Mouse (Mus musculus) lung, postnatal 14 days (tissue): ENCODE data around the gene Slc30a7.
"Not testable (repeated sequence)": the region's sequence is repeated elsewhere in the genome, so short reads cannot be mapped to it uniquely, and the experiment has no call there.

Experiments used
- DNase-seq: peaks from one replicate; pipeline ENCODE4 v3.0.0; 2021

Gene Slc30a7

DNA sequence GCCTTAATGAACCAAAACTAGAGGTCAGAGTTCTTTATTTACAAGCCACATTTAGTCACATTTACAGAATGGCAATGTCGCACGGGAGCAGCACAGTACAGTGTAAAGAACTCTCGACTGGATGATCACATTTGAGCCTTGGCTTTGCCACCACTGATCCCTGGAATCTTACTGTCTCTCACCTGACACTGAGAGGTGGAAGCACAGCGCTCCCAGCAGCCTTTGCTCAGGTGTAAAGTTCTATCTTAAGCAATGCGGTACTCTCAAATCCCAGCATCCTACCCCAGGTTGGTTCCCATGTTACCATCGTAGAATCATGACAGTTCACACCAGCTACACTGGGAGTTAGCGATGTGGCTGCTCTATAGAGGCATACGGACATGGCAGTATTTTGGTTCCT is 65.7 kb downstream of the Slc30a7 start:
- no peak for DNase-seq

DNA sequence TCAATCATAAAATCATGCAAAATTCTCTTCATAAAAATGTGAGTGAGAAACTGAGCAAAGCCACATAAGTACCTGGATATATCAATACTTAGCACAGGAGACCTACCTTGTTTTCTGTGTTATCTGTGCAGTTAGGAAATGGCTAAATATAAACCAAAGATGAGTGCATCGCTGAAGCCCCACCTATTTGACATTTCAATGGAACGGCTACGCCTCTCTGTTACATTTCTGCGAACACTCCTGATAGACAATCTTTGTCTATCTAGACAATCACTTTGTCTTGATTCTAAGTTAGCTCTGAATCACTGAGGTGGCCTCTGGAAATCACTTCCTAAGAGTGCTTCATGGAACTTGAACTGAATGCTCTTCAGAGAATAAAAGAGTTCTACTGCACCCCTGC is 66.7 kb downstream of the Slc30a7 start:
- DNase-seq, result no peak

DNA sequence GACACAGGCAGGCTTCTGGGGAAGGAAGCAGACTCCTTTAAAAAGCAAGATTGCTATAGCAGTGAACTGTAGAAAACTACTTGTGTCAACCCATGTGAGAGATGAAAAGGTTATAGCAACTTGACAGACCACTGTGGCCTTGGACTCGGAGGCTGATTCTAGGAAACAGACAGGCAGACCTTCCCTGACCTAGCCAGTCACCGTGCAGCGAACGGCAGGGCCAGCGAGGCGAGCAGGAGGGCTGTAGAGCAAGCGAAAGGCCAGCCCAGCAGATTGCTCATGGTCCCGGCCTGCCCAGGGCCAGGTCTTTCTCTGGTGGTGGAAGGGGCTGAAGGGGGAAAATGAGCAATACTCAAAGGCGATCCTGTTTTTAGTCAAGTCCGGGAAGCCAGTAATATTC is 69.4 kb downstream of the Slc30a7 start:
- no peak for DNase-seq

DNA sequence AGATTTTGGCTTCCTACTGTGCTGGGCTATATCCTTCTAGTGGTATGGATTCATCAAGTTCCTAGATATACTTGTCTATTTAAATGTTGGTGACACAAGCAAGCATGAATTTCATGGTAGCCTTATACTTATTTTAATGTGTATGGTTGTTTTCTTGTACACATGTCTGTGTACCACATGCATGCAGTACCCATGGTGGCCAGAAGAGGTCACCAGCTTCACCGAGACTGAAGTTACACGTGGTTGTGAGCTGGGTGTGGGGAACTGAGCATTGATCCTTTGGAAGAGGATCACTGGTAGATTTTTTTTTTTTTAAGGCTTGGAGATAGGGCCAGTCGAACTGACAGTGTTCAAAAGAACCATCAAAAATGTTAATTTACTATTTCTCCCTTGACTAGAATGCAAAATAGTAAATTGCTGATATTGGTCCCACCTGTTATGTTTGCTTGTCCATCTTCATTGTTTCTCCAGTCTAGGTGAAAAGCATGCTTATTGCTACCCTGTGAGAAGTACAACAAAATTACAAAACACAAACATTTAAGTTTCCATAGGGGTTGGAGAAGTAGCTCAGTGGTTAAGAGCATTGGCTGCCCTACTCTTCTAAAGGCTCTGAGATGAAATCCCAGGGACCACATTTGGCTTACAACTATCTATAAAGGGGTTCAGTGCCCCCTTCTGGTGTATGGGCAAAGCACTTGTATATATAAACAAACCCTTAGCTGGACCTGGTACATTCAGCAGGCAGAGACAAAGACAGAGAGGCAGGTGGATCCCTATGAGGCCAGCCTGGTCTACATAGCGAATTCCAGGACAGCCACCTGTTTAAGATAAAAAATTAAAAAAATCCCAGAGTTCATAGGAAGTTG is 70.2 kb downstream of the Slc30a7 start:
- peak; percentile 67 for DNase-seq

DNA sequence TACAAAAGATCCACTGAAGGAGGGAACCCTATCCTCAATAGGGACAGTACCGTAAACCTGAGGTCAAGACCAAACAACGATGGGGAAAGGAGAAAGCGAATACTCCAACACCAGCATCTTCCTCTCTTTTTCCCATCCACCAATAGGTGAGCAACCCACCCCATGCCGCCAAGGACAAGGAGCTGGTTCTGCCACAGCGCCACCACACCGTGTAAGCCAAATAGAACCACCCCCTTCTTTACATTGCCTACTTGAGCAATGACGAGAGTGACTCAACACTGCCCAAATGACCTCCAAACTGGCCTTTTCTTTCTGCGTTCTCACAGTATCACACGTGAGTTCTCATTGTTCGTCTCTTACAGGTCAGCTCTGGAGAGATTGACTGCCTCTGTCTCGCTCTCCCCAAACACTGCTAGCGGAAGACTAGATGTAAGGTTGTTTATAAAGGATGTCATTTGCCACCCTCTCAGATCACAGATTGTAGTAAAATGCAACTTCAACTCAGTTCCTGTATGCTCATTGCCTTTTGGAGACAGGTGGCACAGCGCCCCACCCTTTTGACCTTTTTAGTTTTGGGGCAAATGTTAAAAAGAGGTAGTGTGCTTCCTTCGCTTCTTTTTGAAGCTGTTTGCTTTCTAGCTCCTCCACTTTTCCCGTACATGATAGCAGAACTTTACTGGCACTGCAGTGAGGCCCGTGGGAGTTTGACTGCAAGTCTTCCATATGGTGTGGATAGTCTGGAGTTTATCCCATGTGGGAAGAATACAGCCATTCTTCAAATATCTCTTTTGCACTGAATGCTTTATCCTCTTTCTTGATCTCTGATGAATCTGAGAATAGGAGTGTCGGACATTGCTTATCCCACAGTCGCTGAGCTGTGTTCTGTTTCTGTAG is 73.7 kb downstream of the Slc30a7 start:
- DNase-seq, result no peak

DNA sequence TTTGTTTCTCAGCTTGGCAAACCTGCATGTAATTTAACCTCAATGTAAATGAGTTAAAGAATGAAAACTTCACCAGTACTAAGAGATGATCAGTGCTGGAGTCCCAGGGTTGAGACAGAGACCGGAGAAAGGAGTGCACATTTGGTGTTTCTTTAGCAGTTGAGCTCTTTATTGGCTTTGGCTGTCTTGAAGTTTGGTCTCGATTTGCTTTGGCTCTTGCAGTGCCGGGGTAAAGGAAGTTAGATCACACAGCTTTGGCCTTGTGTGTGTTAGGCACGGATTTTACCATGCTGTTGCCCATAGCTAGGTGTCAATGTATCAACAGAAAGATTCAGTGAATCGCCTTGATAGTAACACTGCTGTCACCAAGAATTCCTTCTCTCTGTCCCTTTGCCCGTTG is 75.5 kb downstream of the Slc30a7 start:
- DNase-seq, result no peak

DNA sequence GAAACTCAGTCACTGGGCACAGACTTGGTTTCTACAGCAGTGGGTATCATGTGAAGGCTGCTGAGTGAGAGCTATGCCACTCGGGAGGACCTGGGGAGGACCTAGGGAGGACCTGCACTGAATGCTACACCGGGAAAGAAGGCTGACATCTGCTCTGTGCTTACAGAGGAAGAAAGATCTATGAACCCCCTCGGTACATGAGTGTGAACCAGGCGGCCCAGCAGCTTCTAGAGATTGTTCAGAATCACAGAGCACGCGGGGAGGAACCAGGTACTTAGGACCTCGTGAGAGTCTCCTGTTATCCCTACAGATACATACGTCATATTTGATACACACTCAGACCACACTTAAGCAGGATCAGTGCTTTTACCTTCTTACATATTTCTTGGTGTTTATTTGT is 80.7 kb downstream of the Slc30a7 start:
- DNase-seq, result no peak

DNA sequence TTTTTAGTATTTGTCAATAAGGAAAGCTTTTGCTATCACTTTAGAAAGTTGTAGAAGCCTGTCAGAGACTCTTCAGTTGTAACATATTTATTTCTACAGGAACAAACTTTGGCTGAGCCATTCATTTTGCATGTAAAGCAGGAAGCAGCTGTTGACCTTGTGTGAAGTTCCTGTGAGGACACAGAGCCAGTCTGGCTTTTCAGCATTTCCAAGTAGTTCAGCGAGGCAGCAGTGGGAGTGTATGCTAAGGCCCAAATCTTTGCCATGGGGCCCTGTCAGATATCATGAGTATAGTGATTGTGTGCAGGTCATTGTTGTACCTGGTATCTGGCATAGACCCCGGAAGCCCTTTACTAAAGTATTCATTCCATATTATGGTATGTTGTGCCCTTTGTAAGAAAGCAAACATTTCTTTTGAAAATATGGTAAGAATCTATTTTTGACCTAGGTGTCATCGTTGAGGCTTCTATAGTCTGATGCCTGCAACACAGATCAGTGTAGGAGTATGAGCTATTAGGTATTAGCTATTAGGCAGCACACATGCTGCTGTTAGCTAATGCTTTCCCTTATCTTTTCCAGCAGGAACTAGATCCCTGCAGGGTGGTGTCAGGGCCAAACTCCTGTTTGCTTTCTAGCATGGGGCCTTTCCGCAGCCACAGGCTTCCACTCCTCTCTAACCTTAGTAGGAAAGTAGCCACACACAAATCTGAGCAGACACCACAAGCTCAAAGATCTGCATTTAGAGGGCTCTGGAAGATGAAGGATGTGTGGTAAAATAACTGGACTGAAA is 82.6 kb downstream of the Slc30a7 start:
- DNase-seq, result peak; percentile 19

DNA sequence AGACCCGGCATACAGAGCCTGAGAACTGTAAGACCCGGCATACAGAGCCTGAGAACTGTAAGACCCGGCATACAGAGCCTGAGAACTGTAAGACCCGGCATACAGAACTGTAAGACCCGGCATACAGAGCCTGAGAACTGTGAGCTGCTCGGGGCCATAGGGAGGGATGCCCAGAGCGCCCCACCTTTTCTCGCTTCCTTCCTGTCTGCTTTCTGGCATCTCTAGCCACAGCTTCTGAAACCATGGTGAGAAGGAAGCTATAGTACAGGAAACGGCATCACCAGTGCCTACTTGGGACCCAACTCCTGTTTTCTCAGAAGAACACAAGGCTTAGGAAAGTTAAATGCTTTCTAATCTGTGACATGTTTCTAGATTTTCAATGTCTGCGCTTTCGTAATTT is 99.8 kb downstream of the Slc30a7 start:
- DNase-seq, result not testable (repeated sequence)

DNA sequence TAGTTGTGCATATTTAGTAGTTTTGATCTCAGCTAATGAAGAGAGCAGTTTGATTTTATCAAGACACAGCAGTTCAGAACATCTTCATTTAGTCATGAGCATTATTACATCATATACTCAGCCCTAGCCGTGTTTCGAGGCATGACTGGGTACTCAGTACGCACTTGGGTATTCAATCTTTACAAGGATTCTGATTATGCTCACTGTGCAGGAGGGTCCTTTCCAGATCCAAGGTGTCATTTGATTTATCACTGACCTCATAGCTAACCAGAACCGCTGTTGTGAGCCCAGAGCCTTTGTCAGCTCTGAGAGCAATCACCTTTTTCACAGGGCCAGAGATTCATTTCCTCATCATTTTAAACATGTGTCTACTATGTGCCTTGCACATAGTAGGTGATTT is 101.6 kb downstream of the Slc30a7 start:
- no peak for DNase-seq

DNA sequence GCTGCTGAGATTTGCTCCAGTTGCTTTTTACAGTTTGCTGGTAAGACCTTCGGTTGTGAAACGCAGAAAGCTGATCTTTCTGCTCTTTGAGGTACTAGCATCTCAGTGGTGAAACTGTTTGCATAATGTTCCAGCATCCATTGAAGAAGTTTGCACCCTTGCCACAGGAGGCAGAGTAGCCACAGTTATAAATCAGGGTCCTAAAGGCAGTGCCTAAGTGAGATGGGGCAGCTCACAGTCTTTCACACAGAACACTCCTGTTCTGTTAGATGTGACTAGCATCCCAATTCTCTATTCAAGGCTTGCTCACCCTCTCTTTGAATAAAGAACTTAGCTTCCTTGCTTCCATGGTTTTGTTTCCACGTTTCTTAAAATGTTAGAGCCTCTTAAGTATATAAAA is 102.1 kb downstream of the Slc30a7 start:
- DNase-seq, result no peak

DNA sequence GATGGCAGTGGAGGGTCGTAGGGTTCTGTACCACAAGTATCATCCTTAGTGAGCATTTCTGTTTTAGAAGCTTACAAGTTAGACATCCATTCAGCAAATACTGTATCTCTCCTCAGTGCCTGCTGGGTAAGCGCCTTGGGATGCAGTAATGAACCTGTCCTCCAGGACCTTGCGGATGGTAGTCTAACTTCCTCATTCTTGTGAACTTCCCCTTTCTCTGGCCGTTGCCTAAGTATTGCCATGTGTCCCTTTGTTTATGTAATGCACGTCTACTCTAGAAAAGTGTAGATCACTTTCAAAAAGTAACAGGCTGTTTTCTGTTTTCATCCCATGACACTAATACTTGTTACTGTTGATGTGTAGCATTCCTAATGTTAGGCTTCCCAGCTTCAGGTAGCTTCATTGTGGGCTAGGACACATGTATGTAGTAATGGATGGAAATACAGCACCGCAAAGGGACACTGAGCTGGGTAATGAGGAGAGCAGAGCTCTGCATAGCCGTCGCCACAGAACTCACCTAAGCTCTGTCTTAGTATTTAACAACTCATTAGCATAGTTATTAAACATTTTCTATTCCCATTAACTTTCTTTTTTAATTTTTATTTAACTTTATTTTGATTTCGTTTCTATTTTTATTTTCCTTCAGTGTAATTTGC is 104.8 kb downstream of the Slc30a7 start:
- DNase-seq, result no peak

DNA sequence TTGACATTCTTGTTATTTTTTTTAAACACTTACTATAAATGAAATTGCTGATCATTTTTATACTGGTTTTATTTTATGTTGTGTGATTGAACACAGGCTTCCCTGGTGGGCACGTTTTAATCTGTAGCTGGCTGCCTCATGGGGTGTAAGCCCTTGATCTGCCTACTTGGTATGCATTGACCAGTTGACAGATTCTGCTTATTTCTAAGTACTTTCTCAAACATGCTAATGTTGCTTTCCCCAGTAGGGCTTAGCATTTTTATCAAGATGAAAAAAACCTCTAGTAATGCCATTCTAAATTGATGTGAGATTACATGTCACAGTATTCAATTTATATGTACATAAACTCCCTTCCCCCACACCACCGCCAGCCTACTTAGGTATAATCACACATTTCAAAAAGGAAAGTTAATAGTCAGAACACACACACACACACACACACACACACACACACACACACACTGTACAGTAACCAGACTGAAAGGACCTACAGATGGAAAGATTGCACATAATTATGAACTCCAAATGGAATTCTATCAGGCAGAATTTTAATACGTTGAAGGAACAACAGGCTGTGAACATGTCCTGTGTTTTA is 108.8 kb downstream of the Slc30a7 start:
- no peak for DNase-seq

DNA sequence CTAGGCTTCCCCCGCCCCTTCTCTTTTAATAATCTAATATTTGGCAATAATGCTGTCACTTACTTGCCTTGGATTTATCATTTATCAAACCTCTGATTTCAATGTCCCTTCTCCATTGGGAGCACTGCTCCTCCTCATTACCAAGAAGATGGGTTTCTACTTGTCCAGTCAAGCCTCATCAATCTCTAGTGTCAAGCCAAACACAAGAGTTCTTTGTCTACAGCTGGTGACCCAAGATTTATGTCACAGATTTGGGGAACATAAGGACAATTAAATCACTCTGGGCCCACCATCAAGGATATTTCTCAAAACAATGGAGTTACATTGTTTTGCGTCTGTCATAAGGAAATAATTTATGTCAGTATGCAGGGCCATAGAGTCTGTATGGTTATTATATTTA is 114.0 kb downstream of the Slc30a7 start:
- DNase-seq, result no peak

DNA sequence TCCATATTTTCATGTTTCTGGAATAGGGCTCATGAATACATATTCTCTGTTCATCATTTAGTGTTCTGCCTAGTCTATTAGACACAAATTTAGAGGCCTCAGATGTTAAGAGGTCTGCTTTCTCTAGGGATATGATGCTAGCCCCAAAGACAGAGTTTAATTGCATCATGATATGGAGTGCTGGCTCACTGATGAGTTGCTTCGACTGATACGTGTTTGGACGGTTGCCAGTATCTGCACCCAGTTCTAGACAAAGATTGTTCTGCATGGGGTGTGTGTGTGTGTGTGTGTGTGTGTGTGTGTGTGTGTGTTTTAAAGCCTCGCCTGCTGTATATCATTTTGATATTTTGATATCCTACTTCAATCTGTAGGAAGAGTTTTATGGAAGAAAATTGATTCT is 114.9 kb downstream of the Slc30a7 start:
- DNase-seq, result no peak
